Mouse (Mus musculus) G1E (cell line): ENCODE data around the gene Bach2.

Experiments
- CTCF ChIP-seq: IDR thresholded peaks from 2 replicates; pipeline ENCODE4 v1.5.1; 2012; ENCODE audit warnings: low read depth, low read length, inconsistent platforms, mixed read lengths
- GATA1 ChIP-seq: IDR thresholded peaks from 2 replicates; pipeline ENCODE4 v1.6.1; 2012; ENCODE audit warnings: borderline replicate concordance, low read length, inconsistent platforms, mixed read lengths
- GATA2 ChIP-seq: IDR thresholded peaks from 2 replicates; pipeline ENCODE4 v1.6.1; 2012; ENCODE audit warnings: low read depth, low read length, inconsistent platforms, borderline replicate concordance
- POLR2AphosphoS5 ChIP-seq: IDR thresholded peaks from 2 replicates; pipeline ENCODE4 v1.6.1; 2012; ENCODE audit warnings: low read depth, low read length, inconsistent platforms; ENCODE audit not compliant: insufficient replicate concordance
- TAL1 ChIP-seq: conservative IDR thresholded peaks from 2 replicates; pipeline ENCODE4 v1.6.1; 2012; ENCODE audit warnings: low read depth, low read length, inconsistent platforms, mixed read lengths

- TF ChIP-seq CTCF (no peak), GATA1 (no peak), GATA2 (no peak), POLR2AphosphoS5 (no peak), TAL1 (no peak)
These were observed 143.2 kb downstream of the Bach2 start for GRCm38 (mm10) chr4:32381666-32382381.
